Mouse (Mus musculus) T-helper 1 cell (primary cell): ENCODE results near the gene Polr2m.

Source experiments
- in situ Hi-C: fragments of 300-600 bp; cut with MboI, MseI; formaldehyde crosslinking; loops from one replicate; pipeline ENCODE4 v1.15.1; 2025; ENCODE audit warnings: high pct_unique_total_duplicates

Gene Polr2m

GRCm38 (mm10) chr9:71467434-71467833 lies 18.3 kb downstream of the Polr2m start:
- in situ Hi-C loops: no loop called here

GRCm38 (mm10) chr9:71466111-71466510 lies 19.6 kb downstream of the Polr2m start:
- in situ Hi-C loops: no loop called here

DNA sequence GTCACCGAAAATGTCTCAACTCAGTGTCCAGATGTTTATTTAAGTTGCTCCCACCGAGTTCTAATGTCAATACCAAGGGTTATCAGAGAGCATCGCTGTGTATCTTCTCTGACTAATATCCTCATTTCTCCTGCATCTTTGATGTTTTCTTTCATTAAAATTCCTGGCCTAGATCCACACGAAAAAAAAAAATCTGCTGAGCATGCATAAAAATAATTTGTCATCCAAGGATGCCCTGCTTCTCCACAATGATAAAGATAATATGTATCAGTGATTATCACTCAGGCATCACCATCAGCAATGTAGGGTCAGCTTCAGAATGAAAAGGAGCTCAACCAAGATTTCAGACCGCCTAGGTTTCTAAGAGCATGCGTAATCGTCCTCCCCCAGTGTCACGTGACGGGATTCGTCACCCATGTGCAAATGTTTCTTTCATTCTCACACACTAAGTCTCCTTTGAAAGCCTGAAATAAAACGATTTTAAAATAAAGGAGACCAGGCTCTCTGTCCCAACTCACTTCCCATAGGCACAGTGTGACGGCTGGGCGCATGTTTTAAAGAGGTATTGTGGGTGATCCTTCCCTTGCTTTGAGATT lies 22.6 kb downstream of the Polr2m start:
- in situ Hi-C loops: no loop called here

- in situ Hi-C loops: no loop called here
Measured at GRCm38 (mm10) chr9:71456738-71457137, 29.0 kb downstream of the Polr2m start.

DNA sequence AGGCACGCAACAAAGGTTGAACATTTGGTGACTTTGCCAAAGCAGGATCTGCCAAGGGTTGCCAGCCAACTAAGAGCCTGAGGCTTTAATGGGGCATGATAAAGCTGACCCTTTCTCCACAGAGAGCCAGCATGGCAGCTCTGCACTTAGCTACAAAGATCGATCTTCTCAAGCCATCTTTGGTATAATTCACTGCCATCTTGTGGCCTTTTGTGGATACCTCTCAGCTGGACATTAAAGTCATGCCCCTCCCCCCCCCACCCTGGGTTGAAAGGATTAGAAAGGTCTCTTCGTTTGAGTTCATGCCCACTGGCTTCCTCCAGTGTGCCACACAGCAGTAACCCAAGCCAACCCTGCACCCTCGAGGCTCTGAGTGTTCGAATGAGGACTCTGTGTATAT lies 31.8 kb downstream of the Polr2m start:
- in situ Hi-C loops: loop anchor here (5.0 kb wide), 1 partner anchor 52 kb away; no protein-coding TSS in a partner anchor

- in situ Hi-C loops: loop anchor here (5.0 kb wide), 1 partner anchor 51 kb away; no protein-coding TSS in a partner anchor
Measured at GRCm38 (mm10) chr9:71453352-71453751, 32.4 kb downstream of the Polr2m start.

DNA sequence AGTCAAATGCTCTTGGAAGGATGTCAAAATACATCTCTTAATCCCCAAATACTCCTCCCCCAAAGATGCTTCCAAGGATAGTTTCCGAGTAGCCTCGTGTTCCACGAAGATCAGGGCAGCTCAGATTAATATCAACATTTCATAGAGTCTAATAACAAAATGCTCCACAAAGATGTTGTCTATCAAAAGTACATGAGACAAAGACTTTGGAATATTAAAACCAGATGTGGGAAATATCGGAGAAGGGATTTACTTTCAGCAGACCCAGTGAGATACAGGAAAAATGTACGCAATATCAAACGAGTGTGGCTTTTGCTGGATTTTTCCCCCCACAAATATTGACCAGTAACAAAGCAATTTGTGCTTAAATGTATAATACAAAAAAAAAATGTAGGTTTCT lies 35.1 kb downstream of the Polr2m start:
- in situ Hi-C loops: loop anchor here (5.0 kb wide), 1 partner anchor 48 kb away; no protein-coding TSS in a partner anchor

- in situ Hi-C loops: loop anchor here (10.0 kb wide), 1 partner anchor 1103 kb away; no protein-coding TSS in a partner anchor
Measured at GRCm38 (mm10) chr9:71447573-71447972, 38.2 kb downstream of the Polr2m start.

- in situ Hi-C loops: loop anchor here (10.0 kb wide), 1 partner anchor 1101 kb away; no protein-coding TSS in a partner anchor
Measured at GRCm38 (mm10) chr9:71445308-71445707, 40.4 kb downstream of the Polr2m start.

- in situ Hi-C loops: no loop called here
Measured at GRCm38 (mm10) chr9:71438146-71438545, 47.6 kb downstream of the Polr2m start.
